Mouse (Mus musculus): ENCODE results near the gene Tmem135.

DNA sequence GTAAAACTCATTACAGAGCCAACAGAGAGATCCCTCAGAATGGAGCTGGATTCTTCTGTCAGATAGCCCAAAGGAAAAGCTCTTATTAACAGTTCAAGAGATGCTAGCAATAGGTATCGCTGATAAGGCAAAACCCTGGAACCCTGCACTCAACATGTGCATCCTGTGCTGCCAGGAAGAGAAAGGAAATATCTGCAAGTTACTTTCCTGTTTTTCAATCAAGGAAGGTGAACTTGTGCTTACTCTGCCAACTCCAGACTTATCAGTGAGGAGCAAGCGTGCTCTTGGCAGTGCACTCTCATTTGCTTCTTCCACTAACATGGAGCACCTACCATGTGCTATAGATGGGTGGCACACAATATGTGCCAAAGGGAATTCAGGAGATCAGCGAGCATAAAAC lies 288.4 kb downstream of the Tmem135 start:
- TF ChIP-seq CTCF (IDR thresholded peaks at IDR 0.05; ENCODE audit: extremely low read depth, insufficient read depth, low read length) (no peak), POLR2A (IDR thresholded peaks at IDR 0.05; ENCODE audit: extremely low read depth, insufficient read depth, low read length) (no peak)
